In the genomic region with DNA sequence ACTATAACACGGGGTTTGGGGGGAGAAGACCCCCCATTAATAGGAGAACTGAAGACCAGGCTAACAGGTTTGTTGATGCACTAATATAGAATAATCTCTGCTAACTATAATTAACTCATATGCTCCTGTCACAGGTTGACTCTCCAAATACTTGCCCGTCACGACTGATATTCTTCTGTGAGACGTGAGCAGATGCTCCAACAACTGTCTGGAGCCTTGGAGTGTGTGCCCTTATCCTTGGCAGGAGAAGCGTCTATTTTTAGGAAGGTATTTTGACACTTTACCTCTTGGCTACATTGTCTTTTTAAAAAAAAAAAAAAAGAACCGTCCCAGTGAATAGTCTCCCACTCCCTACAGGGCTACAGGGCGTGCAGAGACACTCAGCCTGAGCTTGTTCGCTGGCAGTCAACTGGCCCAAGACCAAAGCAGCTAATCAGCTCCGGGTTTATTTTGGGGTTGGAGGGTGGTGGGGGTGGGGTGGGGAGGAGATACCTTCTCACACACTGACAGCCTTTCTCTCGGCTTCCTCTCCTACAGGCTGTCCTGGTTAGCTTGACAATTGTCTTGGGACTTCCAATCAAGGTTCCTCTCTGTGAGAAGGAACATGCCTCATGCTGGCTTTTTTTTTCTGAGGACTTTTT, we compare ENCODE assay signal across 10 mouse cellular contexts.
DNase-seq lines count a peak whose midpoint lies in the region; ATAC-seq and TF ChIP-seq lines count a peak whose summit lies in the region.
"Had no signal": no experiment of that assay in that cellular context is flagged by ENCODE, and none has a peak within 500 bp of the region (broad histone marks: within the 10 kb centered on the region; RNA-seq: fewer than 3 reads in every experiment).

No protein-coding gene starts in this region.

- TF ChIP-seq EP300 in heart, adult 2 months (IDR thresholded peaks at IDR 0.05; ENCODE audit: insufficient read depth, low read depth, low read length), result peak; percentile 31; the same call in 1 of the 2 replicates

- H3K36me3 ChIP-seq in forebrain, embryonic 16.5 days (ENCODE audit: control insufficient read depth, insufficient read depth), result no peaks in the 10 kb centered on the region
- H3K36me3 ChIP-seq in forebrain, embryonic 11.5 days (ENCODE audit: control insufficient read depth, insufficient read depth, low read length), result no peaks in the 10 kb centered on the region
- no peaks in the 10 kb centered on the region for H3K36me3 ChIP-seq in lung, embryonic 15.5 days
- H3K36me3 ChIP-seq in heart, adult 2 months (ENCODE audit: control insufficient read depth, insufficient read depth, low read length), result peaks cover 2% of the 10 kb centered on the region; the same call in 1 of the 2 replicates
- no peaks in the 10 kb centered on the region for H3K36me3 ChIP-seq in limb, embryonic 14.5 days (ENCODE audit: control insufficient read depth, insufficient read depth, low read length)
- H3K36me3 ChIP-seq: midbrain, embryonic 10.5 days had no signal

- no peak for TF ChIP-seq CTCF in heart, adult 2 months (IDR thresholded peaks at IDR 0.05)

- no peak for TF ChIP-seq POLR2A in heart, adult 2 months (IDR thresholded peaks at IDR 0.05; ENCODE audit: insufficient read depth, low read depth, low read length)
- TF ChIP-seq POLR2A in limb, embryonic 14.5 days (IDR thresholded peaks at IDR 0.05; ENCODE audit: borderline replicate concordance, extremely low read depth, insufficient read depth, insufficient read length), result no peak

- H3K79me2 ChIP-seq in heart, adult 2 months (replicated peaks; ENCODE audit: control insufficient read depth, insufficient read depth, low read length), result no peaks in the 10 kb centered on the region

- DNase-seq in forebrain, embryonic 11.5 days (ENCODE audit: low spot score), result no peak
- DNase-seq in lung, postnatal 14 days, result no peak
- DNase-seq in heart, adult 2 months, result peak; percentile 32 to 69
- DNase-seq in limb, embryonic 14.5 days (ENCODE audit: low spot score), result peak; percentile 23
- no peak for DNase-seq in layer of hippocampus, adult 9-11 months
- DNase-seq in cerebellum, adult 9-11 months, result no peak
- DNase-seq: kidney, adult 18-20 months had no signal

- 17% methylated on average over 10 of the region's 10 CpGs for whole genome bisulfite sequencing in forebrain, embryonic 16.5 days
- 35% methylated on average over 10 of the region's 10 CpGs for WGBS in forebrain, embryonic 11.5 days
- 19% methylated on average over 10 of the region's 10 CpGs for WGBS in lung, embryonic 15.5 days
- WGBS in heart, adult 2 months, result 18% methylated on average over 10 of the region's 10 CpGs
- WGBS in limb, embryonic 14.5 days, result 30% methylated on average over 10 of the region's 10 CpGs

- intact Hi-C loops in heart, adult 2 months (cut with DNase I), result loop anchor here (5.0 kb wide), 1 partner anchor 101 kb away; the partner anchor contains the start of gene Prickle1

- H3K9me3 ChIP-seq in forebrain, embryonic 16.5 days (ENCODE audit: control insufficient read depth, low read length), result no peaks in the 10 kb centered on the region
- H3K9me3 ChIP-seq in forebrain, embryonic 11.5 days (ENCODE audit: control insufficient read depth, low read length), result no peaks in the 10 kb centered on the region
- no peaks in the 10 kb centered on the region for H3K9me3 ChIP-seq in lung, embryonic 15.5 days
- H3K9me3 ChIP-seq in limb, embryonic 14.5 days (ENCODE audit: control insufficient read depth, low read length), result no peaks in the 10 kb centered on the region
- H3K9me3 ChIP-seq: midbrain, embryonic 10.5 days had no signal

- H3K4me2 ChIP-seq in forebrain, embryonic 16.5 days (ENCODE audit: low read length), result no peak overlapping the region; the same call in 1 of the 2 replicates
- H3K4me2 ChIP-seq in forebrain, embryonic 11.5 days (ENCODE audit: low read depth, low read length, severe bottlenecking), result no peak overlapping the region
- H3K4me2 ChIP-seq in lung, embryonic 15.5 days, result peak overlapping the region; percentile 39
- H3K4me2 ChIP-seq in limb, embryonic 14.5 days (replicated peaks; ENCODE audit: low read depth, low read length, severe bottlenecking), result peak overlapping the region; percentile 29; the same call in 1 of the 2 replicates

- H3K4me1 ChIP-seq in forebrain, embryonic 16.5 days (replicated peaks; ENCODE audit: control insufficient read depth, insufficient read depth, low read length), result peaks cover 26% of the 10 kb centered on the region
- no peaks in the 10 kb centered on the region for H3K4me1 ChIP-seq in forebrain, embryonic 11.5 days (replicated peaks; ENCODE audit: control insufficient read depth, insufficient read depth, low read length)
- H3K4me1 ChIP-seq in lung, embryonic 15.5 days, result peaks cover 31% of the 10 kb centered on the region
- peaks cover 2% of the 10 kb centered on the region; the same call in 1 of the 2 replicates for H3K4me1 ChIP-seq in heart, adult 2 months (ENCODE audit: control insufficient read depth, insufficient read depth, low read length)
- H3K4me1 ChIP-seq in limb, embryonic 14.5 days (ENCODE audit: control insufficient read depth, insufficient read depth, low read length), result peaks cover 25% of the 10 kb centered on the region

- no peak overlapping the region for H3K9ac ChIP-seq in forebrain, embryonic 16.5 days (replicated peaks; ENCODE audit: low read depth, low read length)
- H3K9ac ChIP-seq in forebrain, embryonic 11.5 days (ENCODE audit: low read length), result no peak overlapping the region
- no peak overlapping the region for H3K9ac ChIP-seq in lung, embryonic 15.5 days
- no peak overlapping the region for H3K9ac ChIP-seq in heart, adult 2 months (ENCODE audit: low read depth, low read length)
- no peak overlapping the region for H3K9ac ChIP-seq in limb, embryonic 14.5 days (ENCODE audit: low read depth, low read length, severe bottlenecking)

- ATAC-seq in forebrain, embryonic 16.5 days, result 0 out of 2 replicates have a peak, but pooled peaks have one; percentile 12
- no peak for ATAC-seq in forebrain, embryonic 11.5 days (replicated peaks; ENCODE audit: low FRiP score)
- peak; percentile 90 for ATAC-seq in lung, embryonic 15.5 days (ENCODE audit: borderline replicate concordance, extremely low read depth, low FRiP score, low TSS enrichment)
- 0 out of 2 replicates have a peak, but pooled peaks have one; percentile 34 for ATAC-seq in limb, embryonic 14.5 days (ENCODE audit: low FRiP score, low read depth)

- H3K27ac ChIP-seq in forebrain, embryonic 16.5 days (ENCODE audit: low read length), result no peak overlapping the region
- H3K27ac ChIP-seq in forebrain, embryonic 11.5 days (ENCODE audit: low read depth, low read length), result no peak overlapping the region
- H3K27ac ChIP-seq in lung, embryonic 15.5 days, result peak overlapping the region; percentile 74
- H3K27ac ChIP-seq in heart, adult 2 months, result peak overlapping the region; percentile 84
- no peak overlapping the region for H3K27ac ChIP-seq in limb, embryonic 14.5 days (replicated peaks; ENCODE audit: low read depth, low read length)
- H3K27ac ChIP-seq: midbrain, embryonic 10.5 days had no signal

- no peak overlapping the region for H3K4me3 ChIP-seq in forebrain, embryonic 16.5 days (replicated peaks; ENCODE audit: low read length)
- H3K4me3 ChIP-seq in forebrain, embryonic 11.5 days (ENCODE audit: low read depth, low read length), result no peak overlapping the region
- H3K4me3 ChIP-seq in lung, embryonic 15.5 days, result no peak overlapping the region
- H3K4me3 ChIP-seq in heart, adult 2 months, result no peak overlapping the region
- no peak overlapping the region for H3K4me3 ChIP-seq in limb, embryonic 14.5 days (replicated peaks; ENCODE audit: low read length)
- H3K4me3 ChIP-seq: midbrain, embryonic 10.5 days had no signal

- H3K27me3 ChIP-seq in forebrain, embryonic 16.5 days (replicated peaks; ENCODE audit: control insufficient read depth, insufficient read depth, low read length), result no peaks in the 10 kb centered on the region
- no peaks in the 10 kb centered on the region for H3K27me3 ChIP-seq in forebrain, embryonic 11.5 days (ENCODE audit: control insufficient read depth, insufficient read depth, low read length)
- no peaks in the 10 kb centered on the region for H3K27me3 ChIP-seq in lung, embryonic 15.5 days
- H3K27me3 ChIP-seq in heart, adult 2 months (ENCODE audit: control insufficient read depth, insufficient read depth, low read length), result no peaks in the 10 kb centered on the region
- H3K27me3 ChIP-seq in limb, embryonic 14.5 days (ENCODE audit: control insufficient read depth, insufficient read depth, low read length), result no peaks in the 10 kb centered on the region

Comparison
In these comparisons a context has a peak if more than half of its experiments do, and no peak if none do; other contexts are left out.
1. H3K27ac ChIP-seq: peak in lung, embryonic 15.5 days (single experiment) and heart, adult 2 months (single experiment); none in forebrain, embryonic 16.5 days (single experiment), forebrain, embryonic 11.5 days (single experiment) and limb, embryonic 14.5 days (single experiment).
2. H3K4me2 ChIP-seq: peak in lung, embryonic 15.5 days (single experiment) and limb, embryonic 14.5 days (single experiment); none in forebrain, embryonic 16.5 days (single experiment) and forebrain, embryonic 11.5 days (single experiment).
3. DNase-seq: peak in heart, adult 2 months (2 of 2) and limb, embryonic 14.5 days (single experiment); none in forebrain, embryonic 11.5 days (single experiment), lung, postnatal 14 days (single experiment), layer of hippocampus, adult 9-11 months (single experiment) and cerebellum, adult 9-11 months (single experiment).